Mouse (Mus musculus): Measurements from ENCODE around the gene Sp7.
A peak's percentile ranks its signal among the peaks of the same experiment; 100 is the strongest.

Sp7 gene

GRCm38 (mm10) chr15:102366733-102367344, at the start of gene Sp7:
Gene Sp7 (minus strand): TSS chr15:102367182.
- ATAC-seq (ENCODE audit: insufficient number of reproducible peaks, low FRiP score, low TSS enrichment), result no peak

GRCm38 (mm10) chr15:102413687-102414086, 46.7 kb upstream of the Sp7 start:
- ATAC-seq (ENCODE audit: insufficient number of reproducible peaks, low FRiP score, low TSS enrichment), result no peak

GRCm38 (mm10) chr15:102411077-102411476, 44.1 kb upstream of the Sp7 start:
- no peak for ATAC-seq (ENCODE audit: insufficient number of reproducible peaks, low FRiP score, low TSS enrichment)

GRCm38 (mm10) chr15:102409286-102409685, 42.3 kb upstream of the Sp7 start:
- no peak for ATAC-seq (ENCODE audit: insufficient number of reproducible peaks, low FRiP score, low TSS enrichment)

- ATAC-seq (ENCODE audit: insufficient number of reproducible peaks, low FRiP score, low TSS enrichment), result no peak
Measured at GRCm38 (mm10) chr15:102408558-102409130, 41.7 kb upstream of the Sp7 start.

- ATAC-seq (ENCODE audit: insufficient number of reproducible peaks, low FRiP score, low TSS enrichment), result no peak
Measured at GRCm38 (mm10) chr15:102407681-102408557, 40.9 kb upstream of the Sp7 start.

- no peak for ATAC-seq (ENCODE audit: insufficient number of reproducible peaks, low FRiP score, low TSS enrichment)
Measured at GRCm38 (mm10) chr15:102406912-102407580, 40.1 kb upstream of the Sp7 start.

- ATAC-seq (ENCODE audit: insufficient number of reproducible peaks, low FRiP score, low TSS enrichment), result no peak
Measured at GRCm38 (mm10) chr15:102406196-102406911, 39.4 kb upstream of the Sp7 start.

- ATAC-seq (ENCODE audit: insufficient number of reproducible peaks, low FRiP score, low TSS enrichment), result peak; percentile 97
Measured at GRCm38 (mm10) chr15:102405489-102406195, 38.7 kb upstream of the Sp7 start, which contains the start of gene Sp1. Gene Sp1 (plus strand): TSS chr15:102406143.

- no peak; the same call in 1 of the 2 replicates for ATAC-seq (ENCODE audit: insufficient number of reproducible peaks, low FRiP score, low TSS enrichment)
Measured at GRCm38 (mm10) chr15:102404608-102405488, 37.9 kb upstream of the Sp7 start.

- no peak for ATAC-seq (ENCODE audit: insufficient number of reproducible peaks, low FRiP score, low TSS enrichment)
Measured at GRCm38 (mm10) chr15:102402210-102402609, 35.2 kb upstream of the Sp7 start.

- ATAC-seq (ENCODE audit: insufficient number of reproducible peaks, low FRiP score, low TSS enrichment), result no peak
Measured at GRCm38 (mm10) chr15:102401278-102401677, 34.3 kb upstream of the Sp7 start.

GRCm38 (mm10) chr15:102400476-102401045, 33.6 kb upstream of the Sp7 start:
- ATAC-seq (ENCODE audit: insufficient number of reproducible peaks, low FRiP score, low TSS enrichment), result no peak

GRCm38 (mm10) chr15:102399229-102400221, 32.5 kb upstream of the Sp7 start:
- ATAC-seq (ENCODE audit: insufficient number of reproducible peaks, low FRiP score, low TSS enrichment), result no peak

- no peak for ATAC-seq (ENCODE audit: insufficient number of reproducible peaks, low FRiP score, low TSS enrichment)
Measured at GRCm38 (mm10) chr15:102398629-102399028, 31.6 kb upstream of the Sp7 start.

GRCm38 (mm10) chr15:102395061-102395460, 28.1 kb upstream of the Sp7 start:
- no peak for ATAC-seq (ENCODE audit: insufficient number of reproducible peaks, low FRiP score, low TSS enrichment)

- ATAC-seq (ENCODE audit: insufficient number of reproducible peaks, low FRiP score, low TSS enrichment), result no peak
Measured at GRCm38 (mm10) chr15:102393584-102394014, 26.6 kb upstream of the Sp7 start.
